Mouse (Mus musculus) Patski (cell line): ENCODE data around the gene Actrt2. TPM values are rescaled to one million over a fixed set of nuclear protein-coding genes. Genes with fewer than 3 reads are reported as not detected.

ENCODE experiments used
- ATAC-seq: fragments of 100-300 bp; one replicate; pipeline ENCODE4 v1.8.0; 2021
- CTCF ChIA-PET: fragments of 350-600 bp; sonication (Branson Sonifier 250); formaldehyde crosslinking; loops from one replicate; lab custom pipeline; 2022; ENCODE audit warnings: inconsistent platforms; lab: Charles Lee
- POLR2A ChIA-PET: fragments of 350-600 bp; sonication (Branson Sonifier 250); formaldehyde crosslinking; loops from one replicate; lab custom pipeline; 2022; ENCODE audit warnings: antibody characterized with exemption, inconsistent platforms; lab: Charles Lee
- DNase-seq: peaks from one replicate; pipeline ENCODE4 v3.0.0-alpha.2; 2011; ENCODE audit warnings: low read depth, low spot score
- H3K27me3 ChIP-seq: fragments of 371-371 bp; one replicate; pipeline ENCODE4 v1.5.1; 2021
- CTCF ChIP-seq: fragments of 100-300 bp; IDR thresholded peaks from one replicate; pipeline ENCODE4 v1.5.1; 2021
- in situ Hi-C: fragments of 300-500 bp; cut with MboI; formaldehyde crosslinking; loops from 3 replicates; pipeline ENCODE4 v1.11.1; 2018; ENCODE audit warnings: low pct_unique_long_range_greater_than_20kb, mixed read lengths
- polyA plus RNA-seq: library from polyadenylated mRNA; unstranded; gene quantifications from one replicate; pipeline ENCODE4 v1.2.3, GENCODE M21; 2021

The Actrt2 gene
- polyA plus RNA-seq, 1 experiment from 2014 or later = not detected

GRCm38 (mm10) chr4:154637468-154638319 is 30.0 kb downstream of the Actrt2 start:
- DNase-seq (no peak), ATAC-seq (no peak)
- TF ChIP-seq CTCF = no peak
- CTCF ChIA-PET = no interaction called here
- POLR2A ChIA-PET = no interaction called here
- in situ Hi-C loops = no loop called here
- H3K27me3 ChIP-seq = peaks cover 50% of the 10 kb centered on the region

GRCm38 (mm10) chr4:154636721-154637311 is 30.9 kb downstream of the Actrt2 start, which contains the start of gene Prdm16:
Prdm16 (minus strand) TSS chr4:154636873.
- H3K27me3 ChIP-seq = peaks cover 44% of the 10 kb centered on the region
- no peak for DNase-seq
- in situ Hi-C loops = no loop called here
- no peak for ATAC-seq
- no peak for TF ChIP-seq CTCF
- ChIA-PET CTCF (no interaction called here), POLR2A (no interaction called here)

GRCm38 (mm10) chr4:154636053-154636433 is 31.6 kb downstream of the Actrt2 start:
- no peak for ATAC-seq
- CTCF ChIA-PET = no interaction called here
- no peak for TF ChIP-seq CTCF
- in situ Hi-C loops = no loop called here
- POLR2A ChIA-PET = no interaction called here
- peaks cover 37% of the 10 kb centered on the region for H3K27me3 ChIP-seq
- no peak for DNase-seq

- in situ Hi-C loops = no loop called here
- ChIA-PET CTCF (no interaction called here), POLR2A (no interaction called here)
- ATAC-seq (no peak), DNase-seq (no peak)
- peaks cover 36% of the 10 kb centered on the region for H3K27me3 ChIP-seq
- no peak for TF ChIP-seq CTCF
Measured at GRCm38 (mm10) chr4:154635241-154636052, 32.2 kb downstream of the Actrt2 start.

- POLR2A ChIA-PET = no interaction called here
- CTCF ChIA-PET = no interaction called here
- H3K27me3 ChIP-seq = peaks cover 36% of the 10 kb centered on the region
- ATAC-seq (no peak), DNase-seq (no peak)
- no peak for TF ChIP-seq CTCF
- in situ Hi-C loops = no loop called here
Measured at GRCm38 (mm10) chr4:154634470-154635240, 33.0 kb downstream of the Actrt2 start.

- in situ Hi-C loops = no loop called here
- no peak for DNase-seq
- ChIA-PET CTCF (no interaction called here), POLR2A (no interaction called here)
- peaks cover 33% of the 10 kb centered on the region for H3K27me3 ChIP-seq
- TF ChIP-seq CTCF = no peak
- no peak for ATAC-seq
Measured at GRCm38 (mm10) chr4:154634001-154634400, 33.7 kb downstream of the Actrt2 start.

GRCm38 (mm10) chr4:154632800-154633764 is 34.6 kb downstream of the Actrt2 start:
- DNase-seq = no peak
- in situ Hi-C loops = no loop called here
- CTCF ChIA-PET = no interaction called here
- POLR2A ChIA-PET = no interaction called here
- peaks cover 29% of the 10 kb centered on the region for H3K27me3 ChIP-seq
- TF ChIP-seq CTCF = no peak
- no peak for ATAC-seq

- peaks cover 21% of the 10 kb centered on the region for H3K27me3 ChIP-seq
- DNase-seq = no peak
Measured at GRCm38 (mm10) chr4:154630763-154631162, 36.9 kb downstream of the Actrt2 start.

GRCm38 (mm10) chr4:154627419-154628142 is 40.1 kb downstream of the Actrt2 start:
- no peak for TF ChIP-seq CTCF
- no peak for DNase-seq
- in situ Hi-C loops = no loop called here
- H3K27me3 ChIP-seq = peaks cover 10% of the 10 kb centered on the region
- ATAC-seq = no peak
- CTCF ChIA-PET = no interaction called here
- POLR2A ChIA-PET = no interaction called here

More at GRCm38 (mm10) chr4:154630763-154631162, 36.9 kb downstream of the Actrt2 start:
- CTCF ChIA-PET = no interaction called here
- POLR2A ChIA-PET = no interaction called here
- ATAC-seq = no peak
- in situ Hi-C loops = no loop called here
- no peak for TF ChIP-seq CTCF
